Mouse (Mus musculus) intestine, embryonic 14.5 days (tissue): Measurements from ENCODE around the gene Zfp358. TPM values are rescaled to one million over a fixed set of nuclear protein-coding genes. Genes with fewer than 3 reads are reported as not detected.

Experiments
- ATAC-seq: fragments of 200-750 bp; cut with Nextera tagmentation; replicated peaks from 2 replicates; pipeline ENCODE4 v1.8.0; 2017; ENCODE audit warnings: low read depth, moderate number of reproducible peaks, moderate TSS enrichment, moderate library complexity; ENCODE audit not compliant: low FRiP score, low TSS enrichment
- DNase-seq: peaks from one replicate; pipeline ENCODE4 v3.0.0-alpha.2; 2018; ENCODE audit warnings: low spot score
- H3K27ac ChIP-seq: fragments of 300-500 bp; sonication (generic); 2 replicates; pipeline ENCODE4 v1.5.1; 2014; ENCODE audit warnings: low read depth, mild to moderate bottlenecking, control low read depth
- H3K27me3 ChIP-seq: fragments of 300-500 bp; sonication (generic); replicated peaks from 2 replicates; pipeline ENCODE4 v1.6.1; 2014; ENCODE audit warnings: low read length, control low read depth; ENCODE audit not compliant: control insufficient read depth, insufficient read depth
- H3K36me3 ChIP-seq: fragments of 300-500 bp; sonication (generic); 2 replicates; pipeline ENCODE4 v1.6.1; 2014; ENCODE audit warnings: low read length, control low read depth; ENCODE audit not compliant: control insufficient read depth, insufficient read depth
- H3K4me1 ChIP-seq: fragments of 300-500 bp; sonication (generic); replicated peaks from 2 replicates; pipeline ENCODE4 v1.6.1; 2014; ENCODE audit warnings: low read length, control low read depth, mixed read lengths; ENCODE audit not compliant: control insufficient read depth, insufficient read depth
- H3K4me2 ChIP-seq: fragments of 300-500 bp; sonication (generic); 2 replicates; pipeline ENCODE4 v1.6.1; 2014; ENCODE audit warnings: low read length
- H3K4me3 ChIP-seq: fragments of 300-500 bp; sonication (generic); 2 replicates; pipeline ENCODE4 v1.5.1; 2014; ENCODE audit warnings: low read depth, low read length, control low read depth, mixed read lengths
- H3K9ac ChIP-seq: fragments of 300-500 bp; sonication (generic); 2 replicates; pipeline ENCODE4 v1.6.1; 2014; ENCODE audit warnings: mild to moderate bottlenecking, low read length
- H3K9me3 ChIP-seq: fragments of 300-500 bp; sonication (generic); 2 replicates; pipeline ENCODE4 v1.6.1; 2016; ENCODE audit warnings: low read length, control low read depth; ENCODE audit not compliant: control insufficient read depth
- WGBS: fragments of 180-500 bp; shearing (Covaris S2); extraction: QIAGEN DNeasy Blood & Tissue Kit; methylation state at CpG from one replicate; pipeline ENCODE4 v1.1.7; 2014; 5-methylcytosine and 5-hydroxymethylcytosine counted together
- polyA plus RNA-seq: library from polyadenylated mRNA; unstranded; fragments of >200 nt; fragmentation: Nextera tagmentation; extraction: Ambion mirVana; gene quantifications from 2 replicates; pipeline ENCODE4 v1.2.1, GENCODE M21; 2014

Gene Zfp358
- polyA plus RNA-seq, 1 experiment from 2014 or later = 22.7 TPM

DNA sequence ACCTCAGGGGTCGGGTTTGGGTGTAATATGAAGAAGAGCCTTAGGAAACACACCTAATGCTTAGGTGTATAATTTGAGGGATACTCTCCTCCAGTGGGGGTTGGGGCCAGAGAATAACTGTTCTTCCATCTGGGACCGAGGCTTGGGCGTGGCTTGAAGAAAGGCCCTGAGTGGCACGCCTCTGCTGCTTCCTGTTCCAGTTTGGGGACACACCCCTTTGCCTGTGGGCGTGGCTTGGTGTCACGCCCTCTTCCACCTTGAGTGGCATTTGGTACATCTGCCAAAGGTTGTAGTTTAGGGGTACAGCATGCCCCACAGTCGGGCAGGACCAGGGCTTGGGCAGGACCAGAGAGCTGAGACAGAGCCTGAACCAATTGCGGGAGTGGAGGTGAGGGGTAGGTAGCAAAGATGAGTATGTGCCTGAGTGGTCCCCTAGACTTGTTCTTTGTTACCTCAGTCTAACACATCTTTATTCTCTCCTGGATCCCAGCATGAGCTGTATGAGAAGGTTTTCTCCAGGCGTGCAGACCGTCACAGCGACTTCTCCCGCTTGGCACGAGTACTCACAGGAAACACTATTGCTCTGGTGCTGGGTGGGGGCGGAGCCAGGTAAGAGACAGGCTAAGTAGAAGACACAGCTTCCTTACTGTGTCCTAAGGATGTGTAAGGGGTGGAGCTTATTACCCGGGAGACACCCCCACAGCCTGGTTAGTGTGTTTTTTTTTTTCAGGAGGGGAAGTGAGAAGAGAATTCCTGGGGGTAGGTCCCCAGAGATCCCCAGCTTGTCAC is 43.3 kb downstream of the Zfp358 start:
- Histone ChIP-seq H3K27ac (no peak overlapping the region), H3K9me3 (no peaks in the 10 kb centered on the region), H3K4me3 (no peak overlapping the region), H3K27me3 (no peaks in the 10 kb centered on the region), H3K4me2 (no peak overlapping the region), H3K36me3 (peaks cover 74% of the 10 kb centered on the region), H3K4me1 (no peaks in the 10 kb centered on the region), H3K9ac (no peak overlapping the region)
- 67% methylated on average over 15 of the region's 15 CpGs for WGBS
- ATAC-seq = no peak; the same call in 1 of the 2 replicates
- DNase-seq = no peak

DNA sequence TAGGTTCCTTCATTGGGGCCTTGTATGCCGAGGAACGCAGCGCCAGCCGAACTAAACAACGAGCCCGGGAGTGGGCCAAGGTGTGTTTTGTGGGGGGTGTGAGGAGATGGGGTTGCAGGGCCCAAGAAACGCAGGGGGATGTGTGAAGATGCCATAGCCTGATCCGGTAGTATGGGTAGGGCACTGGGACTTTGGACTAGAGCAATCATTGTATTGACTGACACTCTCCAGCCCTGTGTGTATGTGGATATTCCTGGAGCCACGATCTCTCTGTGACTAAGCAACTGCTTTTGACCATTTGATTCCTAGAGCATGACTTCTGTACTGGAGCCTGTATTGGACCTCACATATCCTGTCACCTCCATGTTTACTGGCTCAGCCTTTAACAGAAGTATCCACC is 44.0 kb downstream of the Zfp358 start:
- Histone ChIP-seq H3K9me3 (no peaks in the 10 kb centered on the region), H3K4me3 (no peak overlapping the region), H3K4me2 (no peak overlapping the region), H3K9ac (no peak overlapping the region), H3K27me3 (no peaks in the 10 kb centered on the region), H3K4me1 (no peaks in the 10 kb centered on the region), H3K36me3 (peaks cover 73% of the 10 kb centered on the region), H3K27ac (no peak overlapping the region)
- no peak for ATAC-seq
- 91% methylated on average over 9 of the region's 9 CpGs for WGBS
- DNase-seq = peak; percentile 20

DNA sequence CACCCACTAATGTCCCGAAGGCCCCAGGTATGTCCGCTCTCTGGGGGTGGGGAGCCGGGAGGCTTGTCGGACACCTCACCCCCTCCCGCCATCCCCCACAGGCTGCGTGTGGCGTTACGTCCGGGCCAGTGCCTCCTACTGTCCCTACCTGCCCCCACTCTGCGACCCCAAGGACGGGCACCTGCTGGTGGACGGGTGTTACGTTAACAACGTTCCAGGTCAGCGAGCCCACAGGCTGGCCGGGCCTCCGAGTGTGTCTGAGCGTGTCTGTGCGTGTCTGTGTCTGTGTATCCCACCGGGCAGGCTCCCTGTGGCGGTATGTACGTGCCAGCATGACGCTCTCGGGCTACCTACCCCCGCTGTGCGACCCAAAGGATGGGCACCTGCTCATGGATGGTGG is 44.7 kb downstream of the Zfp358 start:
- Histone ChIP-seq H3K27ac (no peak overlapping the region), H3K36me3 (peaks cover 67% of the 10 kb centered on the region), H3K9me3 (no peaks in the 10 kb centered on the region), H3K4me2 (no peak overlapping the region), H3K27me3 (no peaks in the 10 kb centered on the region), H3K4me3 (no peak overlapping the region), H3K9ac (no peak overlapping the region), H3K4me1 (no peaks in the 10 kb centered on the region)
- ATAC-seq (no peak), DNase-seq (no peak)
- WGBS = 94% methylated on average over 26 of the region's 26 CpGs

DNA sequence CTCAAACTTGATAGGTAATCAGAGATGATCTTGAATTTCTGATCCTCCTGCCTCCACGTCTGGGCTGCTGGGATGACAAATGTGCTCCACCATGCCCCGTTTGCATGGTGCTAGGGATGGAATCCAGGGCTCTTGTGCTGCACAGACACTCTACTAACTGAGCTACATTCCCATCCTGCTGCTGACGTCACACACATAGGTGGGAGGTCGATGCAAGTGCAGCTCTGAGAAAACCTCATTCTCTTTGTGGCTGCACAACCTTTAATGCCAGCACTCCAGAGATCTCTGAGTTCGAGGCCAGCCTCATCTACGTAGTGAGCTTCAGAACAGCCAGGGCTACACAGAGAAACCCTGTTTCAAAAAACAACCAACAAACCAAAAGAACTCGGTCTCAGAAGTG is 46.2 kb downstream of the Zfp358 start:
- DNase-seq (no peak), ATAC-seq (no peak)
- H3K9me3 ChIP-seq = no peaks in the 10 kb centered on the region
- H3K4me3 ChIP-seq = no peak overlapping the region
- no peak overlapping the region for H3K4me2 ChIP-seq
- H3K27me3 ChIP-seq = no peaks in the 10 kb centered on the region
- no peak overlapping the region for H3K9ac ChIP-seq
- no peaks in the 10 kb centered on the region for H3K4me1 ChIP-seq
- H3K27ac ChIP-seq = no peak overlapping the region
- H3K36me3 ChIP-seq = peaks cover 70% of the 10 kb centered on the region
- WGBS = 85% methylated on average over 7 of the region's 7 CpGs

DNA sequence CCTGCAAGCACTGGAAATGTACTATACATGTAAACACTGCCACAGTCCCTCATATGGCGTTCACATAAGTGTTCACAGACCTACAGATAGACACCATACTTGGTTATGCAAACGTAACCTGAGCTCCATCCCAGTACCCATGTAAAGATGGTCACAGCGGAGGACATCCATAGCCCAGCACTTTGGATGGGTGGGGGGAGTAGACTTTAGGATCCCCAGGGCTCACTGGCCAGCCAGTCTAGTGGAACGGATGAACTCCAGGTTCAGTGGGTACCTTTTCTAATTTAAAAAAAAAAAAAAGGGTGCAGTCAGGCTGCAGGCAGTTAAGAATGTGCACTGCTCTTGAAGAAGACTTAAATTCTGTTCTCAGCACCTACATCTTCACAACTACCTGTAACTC is 47.1 kb downstream of the Zfp358 start:
- 0 out of 2 replicates have a peak, but pooled peaks cover 2% of the 10 kb centered on the region for H3K9me3 ChIP-seq
- peaks cover 77% of the 10 kb centered on the region for H3K36me3 ChIP-seq
- DNase-seq (peak; percentile 23), ATAC-seq (no peak)
- H3K9ac ChIP-seq = no peak overlapping the region
- H3K27me3 ChIP-seq = no peaks in the 10 kb centered on the region
- no peak overlapping the region for H3K4me3 ChIP-seq
- no peaks in the 10 kb centered on the region for H3K4me1 ChIP-seq
- H3K4me2 ChIP-seq = no peak overlapping the region
- 90% methylated on average over 4 of the region's 4 CpGs for WGBS
- no peak overlapping the region for H3K27ac ChIP-seq

DNA sequence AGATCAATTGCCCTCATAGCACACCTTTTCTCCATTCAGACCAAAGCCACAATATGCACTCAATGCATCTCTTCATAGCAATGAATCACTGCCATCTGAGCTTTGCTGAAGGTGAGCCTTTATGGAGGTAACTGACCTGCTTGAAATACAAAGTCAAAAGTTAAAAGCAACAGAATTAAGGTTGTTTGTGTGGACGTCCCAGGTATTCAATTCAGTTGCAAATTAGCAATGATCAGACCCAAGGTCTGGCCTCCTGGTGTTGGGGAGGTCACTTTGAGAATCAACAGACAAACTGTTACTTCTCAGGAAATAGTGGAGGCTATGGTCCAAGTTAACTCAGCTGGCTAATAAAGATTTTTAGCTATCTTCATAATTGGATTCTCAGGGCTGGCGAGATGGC is 53.6 kb downstream of the Zfp358 start:
- H3K4me1 ChIP-seq = no peaks in the 10 kb centered on the region
- 0 out of 2 replicates have a peak, but pooled peaks cover 3% of the 10 kb centered on the region for H3K9me3 ChIP-seq
- no peak overlapping the region for H3K27ac ChIP-seq
- H3K36me3 ChIP-seq = peaks cover 20% of the 10 kb centered on the region
- H3K4me3 ChIP-seq = no peak overlapping the region
- no peak overlapping the region for H3K4me2 ChIP-seq
- WGBS = 92% methylated on average over 2 of the region's 2 CpGs
- ATAC-seq (no peak), DNase-seq (no peak)
- H3K27me3 ChIP-seq = no peaks in the 10 kb centered on the region
- no peak overlapping the region for H3K9ac ChIP-seq

Other genes with a start within 250 kb of the Zfp358 start
- gene Insr, start 213.5 kb upstream of the Zfp358 start, polyA plus RNA-seq = 37.6 and 41.0 TPM in 2 replicates
- gene A430078G23Rik, start 139.7 kb upstream of the Zfp358 start, polyA plus RNA-seq = 0.34 TPM in 1 of 2 replicates, not detected in the other
- 8.6 and 10.7 TPM in 2 replicates for gene Arhgef18, start 100.1 kb upstream of the Zfp358 start, polyA plus RNA-seq
- 4.2 and 5.1 TPM in 2 replicates for gene Pex11g, start 25.5 kb upstream of the Zfp358 start, polyA plus RNA-seq
- gene Tex45, start 22.3 kb upstream of the Zfp358 start, polyA plus RNA-seq = 0.12 TPM in 1 of 2 replicates, not detected in the other
- 37.3 and 41.8 TPM in 2 replicates for gene Mcoln1, start 7.3 kb downstream of the Zfp358 start, polyA plus RNA-seq
- gene Pnpla6, start 22.2 kb downstream of the Zfp358 start, polyA plus RNA-seq = 25.7 and 26.7 TPM in 2 replicates
- gene C330021F23Rik, start 74.9 kb downstream of the Zfp358 start, polyA plus RNA-seq = 3.8 and 4.5 TPM in 2 replicates
- gene Camsap3, start 94.2 kb downstream of the Zfp358 start, polyA plus RNA-seq = 19.7 and 21.5 TPM in 2 replicates
- 56.4 and 61.5 TPM in 2 replicates for gene Xab2, start 128.2 kb downstream of the Zfp358 start, polyA plus RNA-seq
- 95.1 and 95.4 TPM in 2 replicates for gene Pet100, start 128.4 kb downstream of the Zfp358 start, polyA plus RNA-seq
- 0.12 TPM in 1 of 2 replicates, not detected in the other for gene Pcp2, start 132.4 kb downstream of the Zfp358 start, polyA plus RNA-seq
- gene Stxbp2, start 137.8 kb downstream of the Zfp358 start, polyA plus RNA-seq = 85.9 and 106 TPM in 2 replicates
- gene Retn, start 162.6 kb downstream of the Zfp358 start, polyA plus RNA-seq = 0.22 TPM in 1 of 2 replicates, not detected in the other
- 0.12 and 0.47 TPM in 2 replicates for gene Mcemp1, start 172.6 kb downstream of the Zfp358 start, polyA plus RNA-seq
- 16.7 and 16.8 TPM in 2 replicates for gene Fcor, start 179.2 kb downstream of the Zfp358 start, polyA plus RNA-seq
- gene Trappc5, start 183.2 kb downstream of the Zfp358 start, polyA plus RNA-seq = 34.0 TPM in 2 replicates
- 0.08 and 0.11 TPM in 2 replicates for gene Fcer2a, start 201.0 kb downstream of the Zfp358 start, polyA plus RNA-seq
- not detected in 2 replicates for gene Clec4g, start 227.5 kb downstream of the Zfp358 start, polyA plus RNA-seq